Mouse (Mus musculus): ENCODE measurements around the gene Spc25.

The Spc25 gene

GRCm38 (mm10) chr2:69205791-69206351 is at the start of gene Spc25:
Spc25 (minus strand) TSS chr2:69206194.
- peak; percentile 89 for DNase-seq (ENCODE audit: inconsistent ontology term)

DNA sequence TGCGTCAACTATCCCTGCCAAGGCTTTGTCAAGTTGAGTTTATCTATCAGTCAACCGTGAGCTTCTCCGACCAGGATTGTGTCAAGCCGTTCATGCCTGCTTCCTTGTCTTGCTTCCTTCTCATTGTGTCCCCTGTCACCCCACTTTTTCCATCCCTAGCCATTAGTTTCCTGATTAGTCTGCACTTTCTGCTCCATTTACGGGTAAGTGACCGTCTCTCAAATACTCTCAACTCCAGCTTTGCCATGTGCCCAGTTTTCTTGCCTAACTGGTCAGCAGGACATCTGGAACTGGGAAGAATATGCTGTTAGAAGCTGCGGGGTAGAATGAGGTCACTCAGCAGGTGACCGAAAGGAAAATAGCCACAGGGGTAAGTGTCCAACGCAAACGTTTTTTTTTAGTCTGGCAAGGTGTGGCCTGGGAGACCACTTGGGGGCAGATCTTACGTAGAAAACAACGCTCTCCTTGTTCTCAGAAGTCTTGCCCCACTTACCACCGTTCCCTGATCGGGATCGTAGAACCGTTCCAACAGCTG is 42.3 kb upstream of the Spc25 start:
- DNase-seq (ENCODE audit: inconsistent ontology term): peak; percentile 86

- DNase-seq (ENCODE audit: inconsistent ontology term): no peak
Measured at GRCm38 (mm10) chr2:69247081-69247480, 41.1 kb upstream of the Spc25 start.

GRCm38 (mm10) chr2:69244924-69245323 is 38.9 kb upstream of the Spc25 start:
- DNase-seq (ENCODE audit: inconsistent ontology term): peak; percentile 90

GRCm38 (mm10) chr2:69239315-69239714 is 33.3 kb upstream of the Spc25 start:
- no peak for DNase-seq (ENCODE audit: inconsistent ontology term)

- DNase-seq (ENCODE audit: inconsistent ontology term): peak; percentile 61
Measured at GRCm38 (mm10) chr2:69234976-69235678, 29.1 kb upstream of the Spc25 start.

GRCm38 (mm10) chr2:69232101-69232500 is 26.1 kb upstream of the Spc25 start:
- no peak for DNase-seq (ENCODE audit: inconsistent ontology term)

GRCm38 (mm10) chr2:69230137-69230536 is 24.1 kb upstream of the Spc25 start:
- no peak for DNase-seq (ENCODE audit: inconsistent ontology term)

- no peak for DNase-seq (ENCODE audit: inconsistent ontology term)
Measured at GRCm38 (mm10) chr2:69228635-69229034, 22.6 kb upstream of the Spc25 start.

DNA sequence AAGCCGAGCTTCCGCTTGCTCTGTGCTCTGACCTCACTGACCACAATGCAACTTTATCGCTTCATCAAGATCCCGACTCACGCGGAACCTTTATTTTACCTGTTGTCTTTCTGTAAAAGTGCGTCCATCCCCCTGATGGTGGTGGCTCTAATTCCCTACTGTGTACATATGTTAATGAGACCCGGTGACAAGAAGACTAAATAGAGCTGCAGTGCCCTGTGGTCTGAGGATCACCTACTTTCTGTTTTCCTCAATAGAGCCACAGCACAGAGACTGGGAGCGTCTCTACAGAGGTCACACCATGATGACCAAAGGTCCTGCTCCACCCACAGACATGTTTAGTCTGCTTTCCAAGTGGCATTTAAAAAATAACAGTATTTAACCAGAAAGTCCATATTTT is 20.9 kb upstream of the Spc25 start:
- DNase-seq (ENCODE audit: inconsistent ontology term): no peak

DNA sequence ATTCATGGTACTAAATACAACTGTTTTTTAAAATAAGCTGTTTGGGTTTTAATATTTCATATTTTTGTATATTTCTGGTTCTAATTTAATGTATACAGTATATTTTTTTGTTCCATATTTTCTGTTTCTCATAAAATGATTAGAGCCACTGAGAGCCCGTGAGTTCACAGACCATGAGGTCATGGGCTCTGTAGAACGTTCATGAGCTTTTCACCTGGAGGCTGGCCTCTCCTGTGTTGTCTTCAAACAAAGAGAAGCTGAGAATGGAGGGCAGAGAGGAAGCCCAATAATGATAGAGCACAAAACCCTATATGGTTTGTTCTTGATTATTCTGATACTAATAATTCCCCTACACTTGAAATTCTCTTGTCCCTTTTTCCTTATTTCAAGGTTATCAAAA is 18.7 kb upstream of the Spc25 start:
- no peak for DNase-seq (ENCODE audit: inconsistent ontology term)

DNA sequence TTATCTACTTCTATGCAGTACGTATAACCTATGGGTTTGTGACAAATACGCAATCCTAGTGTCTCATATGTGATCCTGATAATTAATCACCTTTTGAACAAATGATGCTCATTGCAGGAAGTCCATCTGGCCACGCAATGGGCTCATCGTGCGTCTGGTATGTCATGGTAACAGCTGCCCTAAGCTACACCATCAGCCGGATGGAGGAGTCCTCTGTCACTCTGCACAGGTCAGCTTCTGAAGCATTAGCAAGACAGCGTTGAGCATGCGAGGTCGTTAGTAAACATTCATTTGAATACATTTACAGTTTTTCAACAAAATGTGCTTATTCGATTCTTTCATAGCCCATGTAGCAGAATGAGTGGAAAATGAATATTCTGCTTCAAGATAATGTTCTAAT is 16.8 kb upstream of the Spc25 start:
- no peak for DNase-seq (ENCODE audit: inconsistent ontology term)

GRCm38 (mm10) chr2:69221868-69222416 is 15.9 kb upstream of the Spc25 start:
- no peak for DNase-seq (ENCODE audit: inconsistent ontology term)

DNA sequence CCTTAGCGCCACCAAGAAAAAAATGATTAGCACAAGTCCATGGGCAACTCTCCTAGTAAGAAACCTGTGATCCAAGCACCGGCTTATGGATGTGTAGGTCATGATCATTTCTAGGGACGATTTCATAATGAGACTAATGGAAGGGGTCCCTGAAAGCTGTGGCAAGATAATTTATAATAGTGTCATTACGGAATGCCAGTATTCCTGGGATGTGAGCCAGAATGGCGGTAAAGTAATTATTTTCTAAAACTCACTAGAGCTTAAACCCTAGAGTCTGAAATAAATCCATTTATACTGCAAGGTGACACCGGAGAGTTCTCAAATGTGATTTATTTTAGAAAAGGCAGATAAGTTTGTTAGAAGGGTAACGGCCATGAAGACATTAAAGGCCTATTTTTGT is 9.2 kb upstream of the Spc25 start:
- peak; percentile 41 for DNase-seq (ENCODE audit: inconsistent ontology term)

DNA sequence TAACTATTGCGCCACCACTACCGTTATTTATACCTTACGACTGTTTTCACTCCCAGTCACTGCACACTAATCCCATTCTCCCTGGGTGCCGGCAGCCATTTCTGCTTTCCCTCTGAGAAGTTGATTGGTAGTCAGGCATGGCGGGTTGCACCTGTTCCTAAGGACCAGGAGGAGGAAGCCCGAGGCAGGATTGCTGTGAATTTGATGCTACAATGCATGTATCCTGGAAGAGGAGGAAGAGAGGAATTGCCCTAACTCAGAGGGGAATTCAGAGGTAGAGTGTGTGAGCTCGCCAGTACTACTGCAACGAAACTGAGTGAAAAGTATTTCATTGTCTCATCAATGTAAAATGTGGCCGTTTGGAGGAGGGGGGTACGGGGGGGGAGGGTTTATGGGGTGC is 6.7 kb upstream of the Spc25 start:
- DNase-seq (ENCODE audit: inconsistent ontology term): no peak

DNA sequence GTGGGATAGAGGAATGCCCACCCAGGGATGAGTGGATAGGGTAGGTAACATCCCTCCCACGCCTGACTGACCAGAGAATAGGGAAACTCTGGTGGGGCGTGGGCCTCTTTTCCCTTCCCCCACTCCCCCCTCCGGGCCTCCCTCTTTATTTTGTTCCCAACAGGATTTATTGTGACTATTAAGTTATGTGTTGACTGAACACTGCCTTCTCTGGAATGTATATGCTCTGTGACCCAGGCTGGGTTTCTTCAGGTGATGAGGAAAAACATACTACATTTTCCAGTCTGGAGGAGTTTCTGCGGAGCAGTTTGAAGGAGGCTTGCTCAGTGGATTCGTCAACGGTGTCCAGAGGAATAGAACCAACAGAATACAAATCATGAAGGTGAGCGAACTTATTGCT is 4.8 kb upstream of the Spc25 start, which contains the start of gene G6pc2:
G6pc2 (plus strand) TSS at position 301 of the 400 bp plus-strand sequence.
- no peak for DNase-seq (ENCODE audit: inconsistent ontology term)

DNA sequence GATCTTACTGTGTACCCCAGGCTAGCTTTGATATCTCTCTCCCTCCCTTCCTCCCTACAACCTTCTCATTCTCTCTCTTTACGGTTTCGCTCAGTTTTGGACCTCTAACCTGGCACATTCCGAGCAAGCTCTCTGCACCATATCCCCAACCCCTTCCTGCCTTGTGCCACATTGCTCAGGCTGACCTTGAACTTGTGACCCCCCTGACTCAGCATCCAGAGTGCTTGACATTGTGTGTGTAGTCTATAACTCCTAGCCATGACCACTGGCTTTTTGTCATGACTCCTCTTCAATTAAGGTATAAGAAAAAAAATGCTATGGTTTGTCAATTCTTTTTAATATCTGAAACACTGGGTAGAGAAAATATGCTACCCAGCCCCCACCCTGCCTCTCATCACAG is 3.7 kb upstream of the Spc25 start:
- no peak for DNase-seq (ENCODE audit: inconsistent ontology term)

DNA sequence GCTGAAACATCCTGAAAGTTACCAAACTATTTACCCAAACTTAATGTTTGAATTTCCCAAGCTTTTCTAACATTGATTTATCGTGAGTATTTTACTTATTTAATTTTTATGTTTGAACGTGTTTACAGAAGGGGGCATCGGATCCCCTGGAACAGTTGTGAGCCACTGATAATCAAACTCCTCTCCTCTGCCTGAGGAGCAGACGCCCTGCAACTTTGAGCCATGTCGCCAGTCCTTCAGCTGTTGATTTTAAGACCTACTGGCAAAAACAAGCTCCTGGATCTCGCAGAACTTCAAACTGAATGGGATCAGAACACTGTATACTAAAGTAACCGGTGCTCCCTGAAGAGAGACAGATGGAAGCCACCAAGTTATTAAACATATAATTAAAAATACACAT is 529 bp upstream of the Spc25 start:
- peak; percentile 9 for DNase-seq (ENCODE audit: inconsistent ontology term)

DNA sequence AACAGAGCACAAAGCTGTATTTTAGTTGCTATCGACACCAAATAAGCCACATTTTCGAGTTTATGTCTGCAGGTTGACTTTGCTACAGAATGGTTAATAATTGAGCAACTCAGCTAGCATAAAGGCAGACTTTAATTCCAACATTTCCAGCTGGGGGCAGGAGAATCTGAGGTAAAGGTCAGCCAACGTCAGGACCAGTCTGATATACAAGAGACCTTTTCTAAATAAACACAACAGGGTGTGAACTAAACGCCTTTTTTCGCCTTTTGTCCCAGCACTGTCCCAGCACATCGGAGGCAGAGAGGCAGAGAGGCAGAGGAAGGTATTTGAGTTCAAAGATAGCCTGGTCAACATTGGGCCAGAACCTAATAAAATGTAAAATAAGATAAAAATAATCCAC is 809 bp downstream of the Spc25 start:
- peak; percentile 13 for DNase-seq (ENCODE audit: inconsistent ontology term)

DNA sequence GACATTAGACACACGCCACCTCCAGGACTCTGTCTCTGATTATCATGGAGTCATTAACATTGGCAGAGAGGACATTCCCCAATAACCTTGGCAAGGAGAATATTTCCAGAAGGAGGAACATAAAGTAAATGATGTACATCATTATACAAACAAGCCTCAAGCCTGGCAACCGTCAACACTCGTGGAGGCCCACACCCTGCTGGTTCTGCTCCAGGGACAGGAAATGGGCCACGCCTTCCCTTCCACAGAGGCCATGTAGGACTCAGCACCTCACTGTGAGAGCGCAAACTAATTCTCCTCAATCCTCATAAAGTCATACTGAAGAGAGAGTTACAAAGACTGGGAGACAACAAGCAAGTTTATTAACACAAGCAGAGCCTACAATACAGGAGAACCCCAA is 12.4 kb downstream of the Spc25 start:
- DNase-seq (ENCODE audit: inconsistent ontology term): no peak

DNA sequence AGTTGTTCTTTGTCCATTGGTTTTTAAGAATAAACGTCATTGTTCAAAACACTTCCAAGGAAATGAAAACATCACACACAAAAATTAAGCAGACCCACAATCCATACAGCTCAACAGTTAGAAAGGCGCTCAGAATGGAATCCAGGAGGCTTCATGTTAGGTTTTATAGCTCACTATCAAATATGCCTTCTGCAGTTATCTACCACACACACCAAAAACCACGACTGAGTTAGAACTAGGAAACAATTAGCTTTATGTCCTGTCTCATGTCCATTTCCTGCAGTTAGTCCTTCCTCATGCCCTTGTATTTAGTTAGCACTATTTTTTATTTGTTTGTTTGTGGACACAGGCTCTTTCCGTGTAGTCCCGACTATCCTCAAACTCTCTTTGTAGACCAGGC is 14.9 kb downstream of the Spc25 start:
- no peak for DNase-seq (ENCODE audit: inconsistent ontology term)

DNA sequence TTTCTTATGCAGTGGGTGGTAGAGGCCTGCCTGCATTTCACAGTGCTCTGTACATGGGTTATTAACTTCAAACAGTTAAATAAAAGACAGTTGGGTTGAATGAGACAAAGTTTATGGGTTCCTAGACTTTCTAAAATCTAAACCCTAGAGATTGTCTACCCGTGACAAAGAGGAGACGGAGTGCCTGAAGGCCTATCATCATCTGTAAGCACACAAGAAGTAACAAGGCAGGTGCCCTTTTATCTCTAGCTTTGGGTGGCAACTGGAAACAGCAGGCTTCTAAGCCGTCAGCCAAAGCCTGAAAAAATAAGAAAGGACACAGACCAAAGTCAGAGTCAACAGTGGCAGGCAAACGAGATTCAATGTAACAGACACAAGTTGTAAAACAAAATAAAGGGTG is 16.8 kb downstream of the Spc25 start:
- DNase-seq (ENCODE audit: inconsistent ontology term): no peak

DNA sequence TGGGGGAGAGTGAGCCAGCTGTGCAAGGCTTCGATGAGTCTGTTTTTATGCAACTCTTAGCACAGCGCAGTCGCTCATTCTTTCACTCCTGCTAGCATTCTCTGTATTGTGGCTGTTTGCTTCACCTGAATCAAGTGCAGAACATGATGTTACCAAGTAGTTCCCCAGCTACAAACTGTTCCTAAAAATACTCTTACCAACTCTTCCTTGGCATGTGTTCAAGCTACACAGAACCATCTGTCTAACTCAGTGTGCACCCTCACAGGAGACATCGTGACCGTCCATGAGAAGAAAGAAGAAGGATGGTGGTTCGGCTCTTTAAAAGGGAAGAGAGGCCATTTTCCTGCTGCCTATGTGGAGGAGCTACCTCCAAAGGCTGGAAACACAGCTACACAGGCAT is 17.3 kb downstream of the Spc25 start:
- no peak for DNase-seq (ENCODE audit: inconsistent ontology term)

Measured in Muller cell, postnatal 12 days (primary cell).